Mouse (Mus musculus) hindbrain, embryonic 11.5 days (tissue): ENCODE data around the gene Irf6. TPM values are rescaled to one million over a fixed set of nuclear protein-coding genes. Genes with fewer than 3 reads are reported as not detected.
A peak's percentile ranks its signal among the peaks of the same experiment; 100 is the strongest.

ENCODE experiments used
- ATAC-seq: fragments of 200-750 bp; cut with Nextera tagmentation; 2 replicates; pipeline ENCODE4 v1.8.0; 2017; ENCODE audit warnings: mild to moderate bottlenecking, moderate TSS enrichment, moderate library complexity; ENCODE audit not compliant: low FRiP score
- DNase-seq: peaks from one replicate; pipeline ENCODE4 v3.0.0-alpha.2; 2015; ENCODE audit warnings: low spot score
- H3K27ac ChIP-seq: fragments of 300-500 bp; sonication (generic); 2 replicates; pipeline ENCODE4 v1.5.1; 2014; ENCODE audit warnings: mild to moderate bottlenecking, low read depth, low read length
- H3K27me3 ChIP-seq: fragments of 300-500 bp; sonication (generic); 2 replicates; pipeline ENCODE4 v1.6.1; 2014; ENCODE audit warnings: mild to moderate bottlenecking, low read length, moderate library complexity, mixed read lengths; ENCODE audit not compliant: control insufficient read depth, insufficient read depth
- H3K36me3 ChIP-seq: fragments of 300-500 bp; sonication (generic); 2 replicates; pipeline ENCODE4 v1.6.1; 2014; ENCODE audit warnings: mild to moderate bottlenecking, low read length, moderate library complexity, mixed read lengths; ENCODE audit not compliant: control insufficient read depth, insufficient read depth
- H3K4me1 ChIP-seq: fragments of 300-500 bp; sonication (generic); replicated peaks from 2 replicates; pipeline ENCODE4 v1.6.1; 2014; ENCODE audit warnings: low read length, mixed read lengths; ENCODE audit not compliant: control insufficient read depth, insufficient read depth
- H3K4me2 ChIP-seq: fragments of 300-500 bp; sonication (generic); replicated peaks from 2 replicates; pipeline ENCODE4 v1.6.1; 2014; ENCODE audit warnings: mild to moderate bottlenecking, low read depth, low read length
- H3K4me3 ChIP-seq: fragments of 300-500 bp; sonication (generic); 2 replicates; pipeline ENCODE4 v1.5.1; 2014; ENCODE audit warnings: low read depth, low read length
- H3K9ac ChIP-seq: fragments of 300-500 bp; sonication (generic); 2 replicates; pipeline ENCODE4 v1.6.1; 2014; ENCODE audit warnings: low read depth, low read length
- H3K9me3 ChIP-seq: fragments of 300-500 bp; sonication (generic); 2 replicates; pipeline ENCODE4 v1.6.1; 2016; ENCODE audit warnings: low read length; ENCODE audit not compliant: control insufficient read depth
- whole genome bisulfite sequencing: fragments of 180-500 bp; shearing (Covaris S2); extraction: QIAGEN DNeasy Blood & Tissue Kit; methylation state at CpG from one replicate; pipeline ENCODE4 v1.1.7; 2014; 5-methylcytosine and 5-hydroxymethylcytosine counted together
- polyA plus RNA-seq: library from polyadenylated mRNA; unstranded; fragments of >200 nt; fragmentation: Nextera tagmentation; extraction: Ambion mirVana; gene quantifications from 2 replicates; pipeline ENCODE4 v1.2.1, GENCODE M21; 2014

Gene Irf6
- polyA plus RNA-seq, 1 experiment from 2014 or later: 3.1 TPM

DNA sequence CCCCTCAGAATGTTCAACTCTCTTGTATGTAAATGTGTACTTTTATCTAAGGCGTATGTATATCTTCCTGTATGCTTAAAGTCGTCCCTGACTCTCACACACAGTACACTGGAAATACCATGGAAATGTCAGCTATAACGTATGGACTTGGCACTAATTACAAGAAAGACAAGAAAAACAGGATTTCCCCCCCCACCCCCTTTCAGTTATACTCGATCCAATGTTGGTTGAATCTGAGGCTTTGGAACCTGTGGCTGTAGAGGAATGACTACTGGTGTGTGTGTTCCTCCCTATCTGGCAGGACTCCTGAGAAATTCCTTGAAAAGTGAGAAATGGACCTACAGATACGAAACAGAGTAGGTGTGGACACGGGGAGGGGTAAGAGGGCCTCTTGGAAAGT lies 35.3 kb downstream of the Irf6 start:
- ATAC-seq: no peak
- no peak overlapping the region for H3K9ac ChIP-seq
- no peak overlapping the region for H3K4me3 ChIP-seq
- DNase-seq: no peak
- no peak overlapping the region for H3K4me2 ChIP-seq
- H3K9me3 ChIP-seq: no peaks in the 10 kb centered on the region
- H3K27ac ChIP-seq: no peak overlapping the region
- H3K27me3 ChIP-seq: no peaks in the 10 kb centered on the region
- no peaks in the 10 kb centered on the region for H3K36me3 ChIP-seq
- 90% methylated on average over 6 of the region's 6 CpGs for WGBS
- H3K4me1 ChIP-seq: no peaks in the 10 kb centered on the region

DNA sequence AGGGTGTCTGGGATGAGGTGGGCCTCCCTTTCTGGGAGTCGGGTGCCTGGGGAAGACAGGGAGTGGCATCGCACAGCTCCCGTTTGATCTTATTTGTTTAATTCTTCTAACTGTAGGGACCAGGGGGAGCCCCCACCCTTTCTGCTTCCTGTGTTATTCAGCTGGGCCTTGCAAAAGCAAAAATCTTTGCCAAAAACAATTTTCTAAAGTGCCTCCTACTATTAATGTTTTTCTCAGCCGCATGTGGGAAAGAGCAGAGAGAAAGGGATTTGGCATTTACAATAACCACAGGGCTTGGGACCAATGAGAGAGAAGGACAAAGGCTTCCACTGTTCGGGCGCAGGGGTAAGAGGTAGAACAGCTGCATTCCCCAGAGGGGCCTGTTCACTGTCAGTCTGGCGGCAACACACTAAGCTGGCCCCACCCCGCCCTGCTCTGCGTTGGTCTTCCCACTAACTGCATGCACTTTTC lies 36.3 kb downstream of the Irf6 start:
- Histone ChIP-seq H3K27ac (no peak overlapping the region), H3K4me1 (no peaks in the 10 kb centered on the region), H3K4me3 (no peak overlapping the region), H3K9me3 (no peaks in the 10 kb centered on the region), H3K27me3 (no peaks in the 10 kb centered on the region), H3K4me2 (no peak overlapping the region), H3K36me3 (no peaks in the 10 kb centered on the region), H3K9ac (no peak overlapping the region)
- peak; percentile 49 for DNase-seq
- ATAC-seq: peak; percentile 70; the same call in 1 of the 2 replicates
- WGBS: 45% methylated on average over 9 of the region's 9 CpGs

DNA sequence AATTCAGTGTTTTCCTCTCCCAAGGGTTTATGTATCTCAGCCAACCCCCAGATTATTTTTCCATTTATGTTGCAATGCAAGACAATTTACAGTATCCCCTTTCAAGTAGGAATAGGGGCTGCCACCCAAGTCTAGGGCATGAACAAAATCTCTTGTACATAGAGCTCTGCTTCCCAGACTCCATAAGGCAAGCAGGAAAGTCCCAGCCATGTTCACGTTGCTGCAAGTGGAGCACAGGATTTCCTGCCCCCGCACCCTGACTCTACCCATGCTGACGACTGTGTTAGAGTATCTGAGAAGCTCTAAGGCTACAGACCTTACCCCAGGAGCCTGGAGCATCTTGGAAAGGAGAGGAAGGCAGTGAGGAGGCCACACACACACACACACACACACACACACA lies 36.9 kb downstream of the Irf6 start:
- H3K27ac ChIP-seq: no peak overlapping the region
- no peak for ATAC-seq

DNA sequence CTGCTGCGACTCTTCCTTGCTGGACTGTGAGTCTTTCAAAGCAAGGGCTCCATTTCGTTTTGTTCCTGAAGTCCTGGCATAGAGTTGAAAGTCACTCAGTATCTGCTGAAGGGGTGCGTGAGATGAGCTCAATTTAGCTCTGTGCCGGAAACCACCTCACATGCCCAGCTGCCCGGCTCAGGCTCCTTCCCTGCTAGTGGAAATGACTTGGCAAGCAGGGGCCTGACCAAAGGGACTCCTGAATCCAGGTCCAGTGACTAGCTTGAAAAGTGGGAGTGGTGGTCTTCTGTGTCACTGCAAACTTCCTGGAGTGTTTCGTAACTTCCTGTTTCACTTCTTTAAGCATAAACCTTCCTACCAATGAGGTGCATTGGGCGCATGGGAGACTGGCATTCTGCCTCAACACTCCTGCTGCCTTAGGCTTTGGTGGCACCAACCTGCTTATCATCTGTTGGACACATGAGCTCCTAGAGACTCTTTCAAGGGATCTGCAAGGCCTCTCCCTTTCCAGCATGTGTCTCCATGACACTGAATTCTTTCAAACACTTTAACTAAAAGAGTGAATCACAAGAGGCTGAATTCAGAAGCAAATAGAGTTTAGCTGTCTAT lies 38.9 kb downstream of the Irf6 start:
- H3K9ac ChIP-seq: no peak overlapping the region
- no peaks in the 10 kb centered on the region for H3K4me1 ChIP-seq
- H3K27ac ChIP-seq: no peak overlapping the region
- no peaks in the 10 kb centered on the region for H3K36me3 ChIP-seq
- DNase-seq (no peak), ATAC-seq (no peak)
- no peak overlapping the region for H3K4me2 ChIP-seq
- 87% methylated on average over 7 of the region's 7 CpGs for WGBS
- no peaks in the 10 kb centered on the region for H3K9me3 ChIP-seq
- H3K27me3 ChIP-seq: no peaks in the 10 kb centered on the region
- H3K4me3 ChIP-seq: no peak overlapping the region

More for the DNA sequence above, 36.9 kb downstream of the Irf6 start:
- H3K9ac ChIP-seq: no peak overlapping the region
- no peaks in the 10 kb centered on the region for H3K4me1 ChIP-seq
- H3K27me3 ChIP-seq: no peaks in the 10 kb centered on the region
- no peak overlapping the region for H3K4me3 ChIP-seq
- H3K4me2 ChIP-seq: no peak overlapping the region
- 52% methylated on average over 3 of the region's 3 CpGs for WGBS
- no peak for DNase-seq
- no peaks in the 10 kb centered on the region for H3K9me3 ChIP-seq
- H3K36me3 ChIP-seq: no peaks in the 10 kb centered on the region

DNA sequence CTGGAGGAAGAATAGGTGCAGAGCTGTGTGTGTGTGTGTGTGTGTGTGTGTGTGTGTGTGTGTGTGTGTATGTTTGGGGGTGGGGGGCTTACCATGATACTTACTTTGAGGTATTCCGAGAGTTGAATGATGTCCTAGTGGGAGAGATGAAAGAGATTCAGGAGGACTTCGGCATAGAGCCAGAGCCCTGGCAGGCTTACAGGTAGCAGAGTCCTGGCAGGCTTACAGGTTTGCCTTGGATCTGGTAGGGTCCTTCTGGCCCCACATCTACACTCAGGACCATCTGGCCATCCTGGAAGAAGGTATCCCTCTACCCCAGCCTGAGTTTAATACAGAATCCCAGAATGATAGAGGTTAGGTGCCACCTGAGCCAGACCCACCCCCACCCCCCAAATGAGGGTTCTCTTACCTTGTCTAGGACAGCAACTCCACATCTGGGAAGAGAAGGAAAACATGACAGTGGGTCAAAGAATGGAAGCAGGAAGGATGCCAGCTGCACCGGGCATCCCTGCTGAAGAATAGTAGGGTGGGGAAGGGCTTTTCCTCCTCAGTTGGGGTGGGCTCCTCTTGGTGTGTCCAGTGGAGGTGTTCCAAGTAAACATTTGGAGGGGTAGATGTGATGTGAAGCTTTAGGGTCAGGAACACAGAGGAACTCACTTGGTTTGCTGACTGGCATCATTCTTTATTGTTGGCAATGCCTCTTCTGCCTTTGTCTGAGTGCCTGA lies 41.7 kb downstream of the Irf6 start:
- Histone ChIP-seq H3K4me1 (no peaks in the 10 kb centered on the region), H3K27me3 (no peaks in the 10 kb centered on the region), H3K27ac (no peak overlapping the region), H3K4me2 (no peak overlapping the region), H3K9ac (no peak overlapping the region), H3K4me3 (no peak overlapping the region), H3K36me3 (no peaks in the 10 kb centered on the region), H3K9me3 (no peaks in the 10 kb centered on the region)
- WGBS: 81% methylated on average over 3 of the region's 3 CpGs
- DNase-seq (no peak), ATAC-seq (no peak)

DNA sequence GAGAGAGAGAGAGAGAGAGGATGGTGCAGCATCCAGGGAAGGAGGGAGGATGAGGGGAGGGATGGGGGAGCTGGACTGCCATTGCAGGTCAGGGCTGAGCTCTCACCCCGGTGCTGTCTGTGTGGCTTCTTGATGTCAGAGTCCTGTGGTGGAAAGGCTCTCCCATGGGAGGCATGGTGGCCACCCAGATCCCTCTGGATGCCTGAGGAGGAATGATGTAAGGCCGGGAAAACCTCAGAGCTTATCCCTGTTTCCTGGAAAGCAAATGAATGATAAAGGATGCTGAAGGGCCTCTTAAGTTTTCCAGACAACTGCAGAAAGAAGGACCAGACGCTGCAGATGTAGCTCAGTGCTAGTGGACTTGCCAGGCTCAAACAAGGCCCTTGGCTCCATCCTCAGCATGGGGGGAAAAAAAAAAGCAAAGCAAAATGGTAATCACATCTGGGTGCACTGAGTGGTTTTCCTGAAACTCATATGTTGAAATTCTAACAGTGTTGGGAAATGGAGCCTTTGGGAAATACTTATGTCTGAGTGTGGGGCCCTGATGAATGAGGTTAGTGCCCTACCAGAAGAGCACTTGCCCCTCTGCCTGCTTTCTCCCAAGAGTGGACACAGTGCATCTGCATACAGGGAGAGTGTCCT lies 42.4 kb downstream of the Irf6 start:
- Histone ChIP-seq H3K36me3 (no peaks in the 10 kb centered on the region), H3K4me2 (no peak overlapping the region), H3K9me3 (no peaks in the 10 kb centered on the region), H3K9ac (no peak overlapping the region), H3K27ac (no peak overlapping the region), H3K4me3 (no peak overlapping the region), H3K27me3 (no peaks in the 10 kb centered on the region), H3K4me1 (no peaks in the 10 kb centered on the region)
- WGBS: 68% methylated on average over 3 of the region's 3 CpGs
- no peak for DNase-seq
- ATAC-seq: no peak

DNA sequence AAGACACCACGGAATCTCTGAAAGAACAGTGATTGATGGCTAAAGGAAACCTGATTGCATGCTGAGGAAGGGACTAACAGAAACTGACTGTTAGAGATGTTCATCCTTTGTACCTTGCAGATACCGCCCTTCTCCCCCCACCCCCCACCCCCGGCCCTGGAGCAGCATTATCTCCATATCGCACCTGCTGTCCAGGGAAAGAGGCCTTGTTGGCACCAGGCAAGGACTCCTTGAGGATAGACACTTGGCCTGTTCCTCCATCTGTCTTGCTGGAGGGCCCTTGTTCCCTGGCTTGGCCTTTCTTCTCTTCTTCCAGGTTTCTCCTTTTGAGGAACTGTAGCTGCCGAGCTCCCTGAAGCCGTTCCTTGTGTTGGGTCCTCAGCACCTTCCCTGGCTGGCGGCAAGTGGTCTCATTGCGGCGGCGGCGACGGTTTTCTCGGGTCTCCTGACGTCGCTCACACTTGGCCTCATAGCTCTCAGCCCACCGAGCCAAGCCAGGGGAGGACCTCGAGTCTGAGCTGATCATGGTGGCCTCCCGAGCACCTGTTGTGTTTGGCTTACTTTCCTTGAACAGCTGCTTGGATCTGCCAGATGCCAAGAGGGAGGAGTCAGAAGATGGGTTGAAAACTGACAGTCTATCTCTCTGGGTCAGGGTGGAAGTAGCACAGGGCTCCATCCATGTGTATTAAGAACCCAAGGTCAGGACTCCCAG lies 44.7 kb downstream of the Irf6 start:
- H3K9ac ChIP-seq: no peak overlapping the region
- ATAC-seq (no peak), DNase-seq (no peak)
- H3K4me2 ChIP-seq: no peak overlapping the region
- H3K27ac ChIP-seq: no peak overlapping the region
- no peaks in the 10 kb centered on the region for H3K4me1 ChIP-seq
- H3K36me3 ChIP-seq: no peaks in the 10 kb centered on the region
- H3K27me3 ChIP-seq: no peaks in the 10 kb centered on the region
- WGBS: 93% methylated on average over 18 of the region's 18 CpGs
- no peaks in the 10 kb centered on the region for H3K9me3 ChIP-seq
- H3K4me3 ChIP-seq: no peak overlapping the region

DNA sequence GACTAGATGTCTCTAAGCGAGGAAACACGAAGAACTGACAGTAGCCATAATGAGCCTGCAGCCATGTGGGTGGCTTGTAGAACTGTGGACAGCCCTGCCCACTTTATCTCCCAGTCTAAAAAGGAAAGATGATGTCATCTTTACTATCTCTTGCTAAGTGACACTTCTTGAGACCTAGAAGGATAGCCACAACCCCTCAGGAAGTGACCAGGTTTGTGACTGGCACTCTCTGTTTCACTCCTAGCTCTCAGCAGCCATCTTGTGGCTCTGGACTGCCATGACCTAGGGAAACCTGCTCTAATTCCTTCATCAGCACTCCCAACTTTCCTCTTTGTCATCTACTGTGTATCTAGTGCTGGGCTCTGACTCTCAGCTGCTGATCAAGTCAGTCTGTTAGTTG lies 45.4 kb downstream of the Irf6 start:
- H3K4me2 ChIP-seq: no peak overlapping the region

More for the DNA sequence above, 45.4 kb downstream of the Irf6 start:
- ATAC-seq: no peak
- Histone ChIP-seq H3K36me3 (no peaks in the 10 kb centered on the region), H3K27ac (no peak overlapping the region), H3K9ac (no peak overlapping the region), H3K9me3 (no peaks in the 10 kb centered on the region), H3K4me1 (no peaks in the 10 kb centered on the region), H3K4me3 (no peak overlapping the region), H3K27me3 (no peaks in the 10 kb centered on the region)
- WGBS: 79% methylated on average over 2 of the region's 2 CpGs
- no peak for DNase-seq
